Mouse (Mus musculus): Measurements from ENCODE around the gene Fcrl1. TPM values are rescaled to one million over a fixed set of nuclear protein-coding genes. Genes with fewer than 3 reads are reported as not detected.

The Fcrl1 gene
- total RNA-seq, 2 experiments from 2014 or later = 0.25 to 2.2 TPM

DNA sequence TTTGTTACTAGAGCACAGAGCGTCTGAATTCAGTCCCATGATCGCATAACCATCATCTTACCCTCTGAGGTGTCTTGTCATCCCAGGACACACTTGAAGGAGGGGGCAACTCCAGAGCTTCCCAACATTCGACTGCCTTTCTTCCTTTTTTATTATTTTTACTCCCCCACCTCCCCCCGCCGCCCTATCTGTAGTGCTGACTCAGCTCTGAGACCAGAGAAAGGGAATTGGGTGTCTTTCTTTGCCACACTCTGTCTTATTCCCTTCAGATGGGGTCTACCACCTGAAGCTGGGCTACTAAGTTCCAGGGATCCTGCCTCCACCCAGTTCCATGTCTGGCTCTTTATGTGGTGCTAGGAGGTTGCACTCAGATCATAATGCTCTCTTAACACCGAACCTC, 34.4 kb downstream of the Fcrl1 start:
- DNase-seq = no peak

DNA sequence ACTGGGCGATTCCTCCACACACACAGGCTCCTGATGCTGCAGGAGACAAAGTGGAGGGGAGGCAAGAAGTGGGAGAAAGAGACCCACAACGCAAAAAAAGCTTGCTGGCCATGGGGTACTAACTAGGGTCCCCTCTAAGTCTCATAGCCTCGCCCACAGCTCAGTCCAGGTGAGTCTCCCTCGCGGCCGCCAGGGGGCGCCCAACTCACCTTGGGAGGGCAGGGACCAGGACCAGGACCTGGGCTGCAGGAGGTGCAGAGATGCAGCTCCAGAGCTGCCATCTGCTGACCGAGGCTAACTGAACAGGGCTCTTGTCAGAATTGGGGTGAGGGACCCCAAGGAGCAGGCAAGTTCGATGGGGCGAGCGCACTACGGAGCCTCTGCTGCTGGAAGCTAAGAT, 35.0 kb downstream of the Fcrl1 start:
- peak; percentile 22 to 46 for DNase-seq

DNA sequence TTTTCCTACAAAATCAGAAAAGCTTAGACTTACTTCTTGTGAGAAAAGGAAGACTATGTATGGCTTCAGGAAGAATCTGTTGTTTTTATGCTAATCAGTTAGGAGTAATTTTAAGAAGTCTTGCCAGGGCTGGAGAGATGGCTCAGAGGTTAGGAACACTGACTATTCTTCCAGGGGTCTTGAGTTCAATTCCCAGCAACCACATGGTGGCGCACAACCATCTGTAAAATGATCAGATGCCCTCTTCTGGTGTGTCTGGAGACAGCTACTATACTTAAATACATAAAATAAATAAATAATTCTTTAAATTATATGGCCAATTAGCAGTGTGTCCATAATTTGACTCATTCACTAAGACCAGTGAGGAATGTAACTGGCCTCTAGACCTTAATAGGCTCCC, 44.5 kb downstream of the Fcrl1 start:
- no peak for DNase-seq

GRCm38 (mm10) chr3:87422386-87422910, 46.3 kb downstream of the Fcrl1 start:
- DNase-seq = no peak

GRCm38 (mm10) chr3:87435479-87435878, 59.3 kb downstream of the Fcrl1 start, which contains the start of gene Fcrl5:
Fcrl5 (plus strand) TSS chr3:87435773.
- DNase-seq = no peak

- DNase-seq = no peak
These were observed 64.4 kb downstream of the Fcrl1 start for GRCm38 (mm10) chr3:87440586-87440985.

- DNase-seq = no peak
These were observed 67.8 kb downstream of the Fcrl1 start for GRCm38 (mm10) chr3:87443968-87444367.

Other genes with a start within 250 kb of the Fcrl1 start
- gene Kirrel, start 201.6 kb upstream of the Fcrl1 start, total RNA-seq (2021) = 1 to 10 TPM; 5.4 to 6.3 TPM
- 1 to 10 TPM; 6.3 to 7.0 TPM for gene Fcrls, start 112.6 kb upstream of the Fcrl1 start, total RNA-seq (2021)
- under 1 TPM; 0.57 to 0.85 TPM for gene Cd5l, start 18.5 kb upstream of the Fcrl1 start, total RNA-seq (2021)
- under 1 TPM in 1 of 2 experiments, not detected in 1; 0.36 TPM for gene Fcrl5, start 59.4 kb downstream of the Fcrl1 start, total RNA-seq (2021)
- gene Etv3, start 149.0 kb downstream of the Fcrl1 start, total RNA-seq (2021) = 10 to 100 TPM; 18.6 to 20.9 TPM
- gene Arhgef11, start 241.2 kb downstream of the Fcrl1 start, total RNA-seq (2021) = 10 to 100 TPM; 18.9 to 19.2 TPM